Mouse (Mus musculus) megakaryocyte, embryonic 14.5 days (primary cell): ENCODE measurements at regions not wholly inside any gene's neighbourhood (a gene's known extent, or its start where the extent isn't known, plus 50 kb on each side); places are given as distances from the start of the nearest gene placed in this dataset.

Experiments
- FLI1 ChIP-seq: IDR thresholded peaks from 2 replicates; pipeline ENCODE4 v1.6.1; 2012; ENCODE audit warnings: low read length, inconsistent platforms, mixed read lengths
- GATA1 ChIP-seq: IDR thresholded peaks from 3 replicates; pipeline ENCODE4 v1.6.1; 2012; ENCODE audit warnings: mixed read lengths, low read length, inconsistent platforms, borderline replicate concordance

DNA sequence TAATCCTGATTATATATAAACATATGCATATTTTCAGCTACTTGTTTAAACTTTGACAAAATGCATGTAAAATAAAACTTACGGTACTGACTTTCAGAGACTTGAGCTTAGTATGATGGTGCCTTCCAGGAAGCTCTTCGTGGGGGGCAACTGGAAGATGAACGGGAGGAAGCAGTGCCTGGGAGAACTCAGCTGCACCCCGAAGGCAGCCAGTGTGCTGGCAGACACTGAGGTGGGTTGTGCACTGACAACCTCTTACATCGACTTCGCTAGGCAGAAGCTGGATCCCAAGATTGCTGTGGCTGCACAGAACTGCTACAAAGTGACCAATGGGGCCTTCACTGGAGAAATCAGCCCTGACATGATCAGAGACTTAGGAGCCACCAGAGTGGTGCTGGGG lies 61.5 kb upstream of the Prdm1 start:
- TF ChIP-seq GATA1 (no peak), FLI1 (no peak)
